Comparison of ENCODE assay signal across 9 mouse cellular contexts in the genomic region with DNA sequence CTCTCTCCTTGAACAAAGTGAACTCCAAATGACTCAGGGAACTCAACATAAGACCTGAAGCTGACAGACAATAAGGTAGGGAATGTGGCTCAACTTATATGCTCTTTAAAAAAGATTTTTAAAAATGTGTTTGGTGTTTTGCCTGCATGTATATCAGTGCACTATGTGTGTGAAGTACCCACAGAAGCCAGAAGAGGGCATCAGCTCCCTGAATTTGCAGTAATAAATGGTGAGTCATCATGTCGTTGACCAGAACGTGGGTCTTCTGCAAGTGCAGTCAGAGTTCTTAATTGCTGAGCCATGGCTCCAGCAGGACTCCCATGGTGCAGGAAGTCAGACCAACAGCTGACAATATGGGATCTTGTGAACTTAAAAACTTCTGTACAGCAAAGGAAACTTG.
A peak's percentile ranks its signal among the peaks of the same experiment; 100 is the strongest.
DNase-seq lines count a peak whose midpoint lies in the region; ATAC-seq and TF ChIP-seq lines count a peak whose summit lies in the region.
"Had no signal": no experiment of that assay in that cellular context is flagged by ENCODE, and none has a peak within 500 bp of the region (broad histone marks: within the 10 kb centered on the region; RNA-seq: fewer than 3 reads in every experiment).

No protein-coding gene starts in this region.

- no peak overlapping the region for H3K4me2 ChIP-seq in heart, postnatal 0 days (ENCODE audit: low read depth, low read length)
- H3K4me2 ChIP-seq in heart, embryonic 11.5 days: no peak overlapping the region

- no peak overlapping the region for H3K9ac ChIP-seq in heart, postnatal 0 days (replicated peaks; ENCODE audit: low read depth, low read length)
- H3K9ac ChIP-seq in heart, embryonic 11.5 days (ENCODE audit: low read depth, low read length): no peak overlapping the region

- no peaks in the 10 kb centered on the region for H3K4me1 ChIP-seq in heart, postnatal 0 days (ENCODE audit: control insufficient read depth, insufficient read depth)
- H3K4me1 ChIP-seq in heart, embryonic 11.5 days (ENCODE audit: control insufficient read depth, insufficient read depth, low read length): no peaks in the 10 kb centered on the region
- no peaks in the 10 kb centered on the region for H3K4me1 ChIP-seq in testis, adult 2 months (ENCODE audit: control insufficient read depth, insufficient read depth, low read length)
- H3K4me1 ChIP-seq: megakaryocyte, embryonic 14.5 days had no signal

- TF ChIP-seq CTCF in heart, postnatal 0 days (IDR thresholded peaks at IDR 0.05; ENCODE audit: low read depth): peak; percentile 53
- 0 out of 2 replicates have a peak, but pooled peaks have one; percentile 3 for TF ChIP-seq CTCF in testis, adult 2 months (IDR thresholded peaks at IDR 0.05; ENCODE audit: control insufficient read depth, insufficient read depth, insufficient replicate concordance, low read depth, low read length)

- DNase-seq in heart, postnatal 0 days (ENCODE audit: low spot score): peak; percentile 38
- DNase-seq in testis, postnatal 14 days (ENCODE audit: low spot score): no peak
- peak; percentile 38 for DNase-seq in retina, postnatal 7 days (ENCODE audit: low read depth, low spot score)
- no peak for DNase-seq in urinary bladder, postnatal 4 days (ENCODE audit: low spot score in 2 of 2)

- no peaks in the 10 kb centered on the region for H3K36me3 ChIP-seq in heart, postnatal 0 days (replicated peaks; ENCODE audit: control insufficient read depth, insufficient read depth, low read length)
- H3K36me3 ChIP-seq in heart, embryonic 11.5 days (ENCODE audit: control insufficient read depth, insufficient read depth, low read length): no peaks in the 10 kb centered on the region
- no peaks in the 10 kb centered on the region for H3K36me3 ChIP-seq in testis, adult 2 months (ENCODE audit: control insufficient read depth, insufficient read depth, low read length)

- no peak for TF ChIP-seq POLR2A in testis, adult 2 months (IDR thresholded peaks at IDR 0.05; ENCODE audit: control insufficient read depth, low read depth, low read length)

- no peaks in the 10 kb centered on the region for H3K9me3 ChIP-seq in heart, postnatal 0 days (replicated peaks; ENCODE audit: control insufficient read depth, low read length)
- no peaks in the 10 kb centered on the region for H3K9me3 ChIP-seq in heart, embryonic 11.5 days (replicated peaks; ENCODE audit: control insufficient read depth, low read length)
- H3K9me3 ChIP-seq: megakaryocyte, embryonic 14.5 days had no signal

- no peak for ATAC-seq in heart, postnatal 0 days (ENCODE audit: insufficient read depth, low read depth)
- no peak for ATAC-seq in heart, embryonic 11.5 days (replicated peaks; ENCODE audit: insufficient number of reproducible peaks, low FRiP score, low TSS enrichment)
- ATAC-seq in granulocyte monocyte progenitor cell, adult 5-6 weeks (replicated peaks; ENCODE audit: poor library complexity, severe bottlenecking): peak; percentile 55; the same call in 1 of the 2 replicates
- no peak for ATAC-seq in erythroid progenitor cell, adult 5-6 weeks (replicated peaks; ENCODE audit: low FRiP score, poor library complexity, severe bottlenecking)

- TF ChIP-seq EP300 in heart, postnatal 0 days (IDR thresholded peaks at IDR 0.05; ENCODE audit: low read depth): no peak

- no peak overlapping the region for H3K4me3 ChIP-seq in heart, postnatal 0 days (ENCODE audit: low read depth, low read length)
- no peak overlapping the region for H3K4me3 ChIP-seq in heart, embryonic 11.5 days (ENCODE audit: low read depth, low read length)
- no peak overlapping the region for H3K4me3 ChIP-seq in testis, adult 2 months (ENCODE audit: control insufficient read depth, low read depth, low read length)
- H3K4me3 ChIP-seq: megakaryocyte, embryonic 14.5 days had no signal

- no peaks in the 10 kb centered on the region for H3K27me3 ChIP-seq in heart, postnatal 0 days (ENCODE audit: control insufficient read depth, insufficient read depth, low read length)
- no peaks in the 10 kb centered on the region for H3K27me3 ChIP-seq in heart, embryonic 11.5 days (ENCODE audit: control insufficient read depth, insufficient read depth, low read length)
- H3K27me3 ChIP-seq in testis, adult 2 months (ENCODE audit: control insufficient read depth, insufficient read depth, low read length): no peaks in the 10 kb centered on the region
- H3K27me3 ChIP-seq: megakaryocyte, embryonic 14.5 days had no signal

- H3K27ac ChIP-seq in heart, postnatal 0 days (ENCODE audit: low read depth): no peak overlapping the region
- H3K27ac ChIP-seq in heart, embryonic 11.5 days (ENCODE audit: low read depth, low read length): no peak overlapping the region
- H3K27ac ChIP-seq in testis, adult 2 months (ENCODE audit: control insufficient read depth, insufficient read depth, low read depth, low read length): no peak overlapping the region

- 2% methylated on average over 2 of the region's 2 CpGs for WGBS in heart, postnatal 0 days
- WGBS in heart, embryonic 11.5 days (ENCODE audit: insufficient replicate concordance): 4% methylated on average over 2 of the region's 2 CpGs

Comparison
In these comparisons a context has a peak if more than half of its experiments do, and no peak if none do; other contexts are left out.
1. DNase-seq: peak in heart, postnatal 0 days (single experiment) and retina, postnatal 7 days (single experiment); none in testis, postnatal 14 days (single experiment) and urinary bladder, postnatal 4 days (0 of 2).